Mouse (Mus musculus): Measurements from ENCODE around the gene Il3ra.

DNA sequence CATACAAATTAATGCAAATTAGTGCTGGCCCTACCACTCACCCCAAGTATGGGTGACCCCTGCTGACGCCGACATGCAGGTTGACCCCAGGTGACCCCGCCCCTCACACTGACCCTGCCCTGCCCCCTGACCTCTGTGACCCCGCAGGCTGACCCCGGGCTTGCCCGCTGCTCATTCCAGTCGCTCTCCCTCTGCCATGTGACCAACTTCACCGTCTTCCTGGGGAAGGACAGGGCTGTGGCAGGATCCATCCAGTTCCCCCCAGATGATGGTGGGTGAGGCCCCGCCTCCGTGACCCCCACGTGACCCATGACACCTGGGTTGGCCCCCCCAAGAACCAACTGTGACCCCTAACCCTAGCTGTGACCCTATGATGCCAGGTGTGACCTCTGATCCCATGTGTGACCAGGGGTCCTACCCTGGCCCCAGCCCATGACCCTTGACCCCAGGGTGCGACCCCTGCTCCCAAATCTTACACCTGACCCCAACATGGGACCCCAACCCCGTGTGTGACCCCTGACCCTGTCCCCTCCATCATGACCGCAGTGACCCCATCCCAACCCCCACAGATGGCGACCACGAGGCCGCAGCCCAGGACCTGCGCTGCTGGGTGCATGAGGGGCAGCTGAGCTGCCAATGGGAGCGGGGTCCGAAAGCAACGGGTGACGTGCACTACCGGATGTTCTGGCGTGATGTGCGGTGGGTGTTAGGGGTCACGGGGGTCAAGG lies 2.8 kb downstream of the Il3ra start:
- no peak for TF ChIP-seq CTCF (IDR thresholded peaks at IDR 0.05; ENCODE audit: control insufficient read depth, insufficient read depth, insufficient replicate concordance, low read depth, low read length)
- TF ChIP-seq POLR2A (IDR thresholded peaks at IDR 0.05; ENCODE audit: control insufficient read depth, low read depth, low read length): no peak

All from testis, adult 2 months (tissue).